Mouse (Mus musculus): ENCODE results near the gene Dnajc4.
A peak's percentile ranks its signal among the peaks of the same experiment; 100 is the strongest.
"Not testable (repeated sequence)": the region's sequence is repeated elsewhere in the genome, so short reads cannot be mapped to it uniquely, and the experiment has no call there.

Gene Dnajc4

DNA sequence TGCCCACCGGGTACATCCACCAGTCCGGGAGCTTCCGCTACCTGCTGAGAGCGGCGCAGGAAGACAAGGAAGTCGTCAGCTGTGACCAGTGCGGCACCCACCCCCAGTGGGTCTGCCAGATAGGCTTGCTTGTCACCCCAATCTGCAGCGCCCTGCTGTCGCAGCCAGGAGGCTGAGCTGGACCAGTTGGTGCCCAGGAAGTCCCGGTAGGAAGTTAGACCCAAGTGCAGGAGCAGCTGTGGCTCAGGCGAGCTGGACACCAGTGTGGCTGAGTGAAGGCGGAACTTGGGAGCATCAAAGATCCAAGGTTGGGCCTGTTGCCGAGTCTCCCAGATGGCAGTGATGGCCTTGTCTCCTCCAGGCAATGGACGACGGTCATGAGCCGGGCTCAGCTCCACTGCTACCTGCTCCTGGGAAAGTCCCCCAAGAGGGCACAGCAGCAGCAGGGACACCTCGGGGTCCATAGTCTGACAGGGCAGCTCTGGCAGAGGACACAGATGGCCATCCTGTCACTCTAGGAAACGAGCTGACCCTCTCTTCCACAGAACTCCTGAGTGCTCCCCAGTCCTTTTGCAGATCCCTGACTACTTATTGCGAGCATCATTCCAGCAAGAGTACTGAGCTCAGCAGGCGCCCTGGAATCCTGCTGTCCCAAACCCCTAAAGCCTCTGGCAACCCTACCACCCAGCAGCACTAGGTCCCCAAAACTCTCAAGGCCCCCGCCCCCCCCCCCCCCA, 3.1 kb upstream of the Dnajc4 start:
- no peak for DNase-seq (ENCODE audit: extremely low spot score, low read depth, low spot score)

- no peak for DNase-seq (ENCODE audit: extremely low spot score, low read depth, low spot score)
Observed at GRCm38 (mm10) chr19:6994489-6994888, 2.1 kb upstream of the Dnajc4 start.

DNA sequence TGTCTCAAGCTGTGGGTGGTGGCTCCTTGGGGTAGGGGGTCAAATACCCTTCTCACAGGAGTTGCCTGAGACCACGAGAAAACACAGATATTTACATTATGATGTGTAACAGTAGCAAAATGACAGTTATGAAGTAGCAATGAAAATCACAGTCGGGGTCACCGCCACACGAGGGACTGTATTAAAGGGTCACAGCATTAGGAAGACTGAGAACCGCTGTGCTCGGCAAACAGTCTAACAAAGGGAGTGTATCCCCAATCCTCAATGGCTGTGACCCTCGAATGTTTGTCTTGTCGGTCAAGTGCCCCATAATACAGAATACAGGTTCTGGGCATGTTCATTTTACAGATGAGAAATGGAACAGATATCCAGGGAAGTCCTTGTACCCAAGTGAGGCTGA, 1.6 kb upstream of the Dnajc4 start:
- DNase-seq (ENCODE audit: extremely low spot score, low read depth, low spot score) = no peak

DNA sequence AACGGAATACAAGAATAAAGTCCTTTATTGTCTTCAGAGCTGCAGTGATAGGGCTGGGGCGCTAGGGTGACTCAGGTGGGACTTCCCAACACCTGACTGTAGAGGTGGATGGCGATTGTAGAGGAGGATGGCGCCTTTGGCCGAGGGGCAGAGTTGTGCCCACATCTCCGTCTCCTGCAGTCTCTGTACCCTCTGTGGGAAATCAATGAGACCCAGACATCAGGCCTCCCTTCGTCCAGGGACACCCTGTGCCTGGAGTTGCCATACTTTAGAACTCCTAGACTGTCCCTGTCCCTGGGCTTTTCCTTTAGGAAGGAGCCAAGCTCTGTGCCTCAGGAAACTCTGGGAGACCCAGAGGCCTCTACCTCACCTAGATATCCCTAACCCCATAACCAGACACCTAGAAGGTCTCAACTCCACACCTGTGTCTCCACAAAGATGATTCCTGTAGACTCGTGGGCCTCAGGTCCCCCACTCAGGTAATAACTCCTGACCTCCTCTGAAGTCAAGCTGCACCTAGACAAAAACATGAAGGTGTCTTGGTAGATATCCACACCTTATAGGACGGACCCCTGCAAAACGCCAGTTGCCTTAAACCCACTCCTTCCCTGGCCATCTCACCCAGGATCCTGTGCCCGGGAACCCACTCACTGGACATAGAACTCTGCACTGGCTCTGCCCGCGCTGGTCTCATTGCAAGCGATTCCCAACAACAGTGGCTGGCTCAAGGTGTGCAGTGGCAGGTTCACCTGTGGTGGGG, 819 bp upstream of the Dnajc4 start:
- DNase-seq (ENCODE audit: extremely low spot score, low read depth, low spot score) = no peak

DNA sequence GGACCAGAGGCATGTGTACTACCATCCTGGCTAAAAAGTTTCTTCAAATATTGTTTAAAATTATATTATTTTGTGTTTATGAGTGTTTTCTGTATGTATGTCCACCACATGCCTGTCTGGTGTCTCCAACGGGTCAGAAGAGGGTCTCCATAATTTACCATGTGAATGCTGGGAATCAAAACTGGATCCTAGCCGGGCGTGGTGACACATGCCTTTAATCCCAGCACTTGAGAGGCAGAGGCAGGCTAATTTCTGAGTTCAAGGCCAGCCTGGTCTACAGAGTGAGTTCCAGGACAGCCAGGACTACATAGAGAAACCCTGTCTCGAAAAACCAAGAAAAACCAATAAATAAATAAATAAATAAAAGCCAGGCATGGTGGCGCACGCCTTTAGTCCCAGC, 1.2 kb downstream of the Dnajc4 start:
- DNase-seq (ENCODE audit: extremely low spot score, low read depth, low spot score) = not testable (repeated sequence)

GRCm38 (mm10) chr19:6990712-6991111, 1.7 kb downstream of the Dnajc4 start:
- no peak for DNase-seq (ENCODE audit: extremely low spot score, low read depth, low spot score)

- no peak for DNase-seq (ENCODE audit: extremely low spot score, low read depth, low spot score)
Observed at GRCm38 (mm10) chr19:6989251-6989650, 3.1 kb downstream of the Dnajc4 start.

- DNase-seq (ENCODE audit: extremely low spot score, low read depth, low spot score) = no peak
Observed at GRCm38 (mm10) chr19:6987904-6988285, 4.5 kb downstream of the Dnajc4 start.

DNA sequence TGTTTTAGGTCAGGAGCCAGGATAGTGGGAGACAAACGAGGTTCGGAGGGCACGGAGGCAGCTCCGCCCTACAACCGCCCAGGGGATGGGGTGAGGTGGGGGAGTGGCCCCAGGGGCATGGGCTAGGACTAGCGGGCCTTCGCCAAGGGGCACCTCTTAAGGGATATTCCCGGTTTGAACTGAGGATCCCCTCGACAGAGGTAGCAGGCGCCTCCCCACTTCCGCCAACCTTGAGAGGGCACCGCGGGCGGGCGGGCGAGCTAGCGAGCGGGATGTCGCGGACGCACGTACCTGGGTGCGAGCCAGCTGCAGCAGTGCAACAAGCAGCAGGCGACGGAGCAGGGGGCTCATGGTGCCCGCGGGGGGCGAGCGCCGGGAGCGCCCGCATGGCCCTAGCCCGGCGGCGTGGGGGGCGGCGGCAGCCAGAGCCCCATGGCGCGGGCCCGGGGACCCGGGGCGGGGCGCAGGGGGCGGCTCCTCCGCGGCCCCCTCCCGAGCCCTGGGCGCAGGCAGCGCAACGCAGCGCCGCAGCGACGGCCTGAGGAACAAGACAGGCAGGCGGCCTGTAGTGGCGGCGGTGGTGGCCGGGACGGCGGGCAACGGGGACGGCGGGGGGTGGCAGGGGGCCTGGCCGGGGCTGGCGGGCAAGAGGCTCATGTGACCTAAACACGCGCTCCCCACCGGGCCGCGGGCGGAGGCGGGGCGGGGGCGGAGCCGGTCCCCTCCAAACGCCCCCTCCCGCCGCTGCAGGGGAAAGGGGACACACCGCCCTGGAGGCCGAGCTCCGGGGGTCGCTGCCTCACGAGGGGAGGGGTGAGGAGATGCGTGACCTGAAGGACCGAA, 5.1 kb downstream of the Dnajc4 start, which contains the start of gene Vegfb:
Vegfb (minus strand) TSS at position 591 of the 843 bp plus-strand sequence.
- no peak for DNase-seq (ENCODE audit: extremely low spot score, low read depth, low spot score)

GRCm38 (mm10) chr19:6985951-6986708, 6.2 kb downstream of the Dnajc4 start:
- no peak for DNase-seq (ENCODE audit: extremely low spot score, low read depth, low spot score)

DNA sequence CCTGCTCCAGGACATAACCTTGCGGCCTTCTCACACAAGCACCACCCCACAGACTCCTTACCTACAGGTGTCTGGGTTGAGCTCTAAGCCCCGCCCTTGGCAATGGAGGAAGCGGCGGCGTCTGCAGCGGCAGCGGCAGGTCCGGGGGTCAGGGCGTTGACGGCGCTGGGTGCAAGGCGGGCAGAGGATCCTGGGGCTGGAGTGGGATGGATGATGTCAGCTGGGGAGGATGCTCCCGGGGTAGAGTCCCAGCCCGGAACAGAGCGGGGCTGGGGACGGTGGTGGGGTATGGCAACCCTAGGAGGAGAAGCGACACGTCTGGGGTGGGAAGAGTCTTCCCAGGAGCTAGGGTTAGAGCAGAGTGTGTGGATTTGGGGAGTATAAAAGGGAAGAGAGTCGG, 7.1 kb downstream of the Dnajc4 start:
- DNase-seq (ENCODE audit: extremely low spot score, low read depth, low spot score) = no peak

DNA sequence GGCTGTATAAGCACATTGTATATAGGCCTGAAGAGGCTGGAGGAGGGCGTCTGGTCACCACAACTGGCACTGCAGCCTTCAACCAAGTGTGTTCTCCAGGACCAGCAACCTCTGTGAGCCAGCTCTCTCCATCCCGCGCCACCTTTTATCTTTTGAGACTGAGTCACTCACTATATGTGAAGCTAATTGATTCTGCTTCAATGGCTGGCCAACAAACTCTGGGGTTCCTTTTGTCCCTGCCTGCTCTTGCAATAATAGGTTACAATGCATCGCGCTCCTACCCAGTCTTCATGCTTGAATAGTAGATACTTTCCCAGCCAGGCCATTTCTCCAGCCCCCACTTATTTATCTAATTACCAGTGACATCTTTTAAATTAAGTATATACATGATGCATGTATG, 8.8 kb downstream of the Dnajc4 start:
- DNase-seq (ENCODE audit: extremely low spot score, low read depth, low spot score) = no peak

GRCm38 (mm10) chr19:6981465-6981864, 10.9 kb downstream of the Dnajc4 start:
- DNase-seq (ENCODE audit: extremely low spot score, low read depth, low spot score) = no peak

DNA sequence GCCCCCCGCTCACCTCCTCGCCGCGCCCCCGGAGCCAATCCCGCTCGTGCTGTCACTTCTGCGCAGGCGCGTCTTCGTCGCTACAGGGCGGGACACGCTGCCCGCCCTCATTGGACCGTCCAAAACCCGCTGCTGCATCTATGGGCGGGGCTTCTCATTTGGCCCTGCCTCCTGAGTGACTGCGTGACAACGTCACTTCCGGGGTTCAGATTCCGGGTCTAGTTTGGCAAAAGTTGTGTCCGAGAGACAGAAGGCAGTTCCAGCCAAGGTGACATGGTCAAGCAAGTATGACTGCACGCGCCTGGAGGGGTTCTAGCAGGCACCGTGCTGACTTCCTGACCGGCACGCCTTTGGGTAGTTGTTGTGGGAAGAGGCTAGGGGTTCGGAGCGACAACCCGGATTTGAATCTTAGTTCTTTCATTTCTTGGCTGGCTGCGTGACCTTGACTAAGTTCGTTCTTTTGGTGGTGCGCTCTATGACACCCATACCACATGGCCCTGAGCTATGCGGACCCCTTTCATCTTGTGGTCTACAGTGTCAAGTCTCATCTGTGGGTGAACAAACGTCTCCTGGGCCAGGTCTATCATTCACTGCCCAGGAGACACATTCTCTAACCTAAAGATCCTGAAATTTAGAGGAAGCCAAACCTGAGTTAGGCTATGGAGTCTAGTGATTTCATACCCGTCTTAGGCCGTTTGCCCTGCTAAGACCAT, 11.8 kb downstream of the Dnajc4 start, which contains the start of gene Fkbp2:
Fkbp2 (minus strand) TSS at position 121 of the 713 bp plus-strand sequence.
- peak; percentile 96 for DNase-seq (ENCODE audit: extremely low spot score, low read depth, low spot score)

- DNase-seq (ENCODE audit: extremely low spot score, low read depth, low spot score) = peak; percentile 90
Observed at GRCm38 (mm10) chr19:6979486-6980380, 12.6 kb downstream of the Dnajc4 start.

- no peak for DNase-seq (ENCODE audit: extremely low spot score, low read depth, low spot score)
Observed at GRCm38 (mm10) chr19:6979001-6979479, 13.3 kb downstream of the Dnajc4 start.

- no peak for DNase-seq (ENCODE audit: extremely low spot score, low read depth, low spot score)
Observed at GRCm38 (mm10) chr19:6978639-6978974, 13.8 kb downstream of the Dnajc4 start.

GRCm38 (mm10) chr19:6977759-6978638, 14.4 kb downstream of the Dnajc4 start:
- DNase-seq (ENCODE audit: extremely low spot score, low read depth, low spot score) = no peak

Data from hindlimb bud, embryonic 11.5 days (tissue).